Mouse (Mus musculus) midbrain, embryonic 10.5 days (tissue): ENCODE data around the gene Patl2. TPM values are rescaled to one million over a fixed set of nuclear protein-coding genes. Genes with fewer than 3 reads are reported as not detected.
"Not testable (repeated sequence)": the region's sequence is repeated elsewhere in the genome, so short reads cannot be mapped to it uniquely, and the experiment has no call there.

Experiments
- DNase-seq: peaks from one replicate; pipeline ENCODE4 v3.0.0-alpha.2; 2017; ENCODE audit warnings: low spot score
- H3K27ac ChIP-seq: fragments of 300-500 bp; sonication (generic); replicated peaks from 2 replicates; pipeline ENCODE4 v1.5.1; 2016; ENCODE audit warnings: mild to moderate bottlenecking
- H3K27me3 ChIP-seq: fragments of 300-500 bp; sonication (generic); 2 replicates; pipeline ENCODE4 v1.6.1; 2016; ENCODE audit warnings: low read depth, mild to moderate bottlenecking; ENCODE audit not compliant: poor library complexity, severe bottlenecking
- H3K36me3 ChIP-seq: fragments of 300-500 bp; sonication (generic); 2 replicates; pipeline ENCODE4 v1.6.1; 2016; ENCODE audit warnings: mild to moderate bottlenecking, moderate library complexity
- H3K4me1 ChIP-seq: fragments of 300-500 bp; sonication (generic); 2 replicates; pipeline ENCODE4 v1.6.1; 2016
- H3K4me3 ChIP-seq: fragments of 300-500 bp; sonication (generic); 2 replicates; pipeline ENCODE4 v1.5.1; 2016; ENCODE audit warnings: mild to moderate bottlenecking, moderate library complexity
- H3K9me3 ChIP-seq: fragments of 300-500 bp; sonication (generic); replicated peaks from 2 replicates; pipeline ENCODE4 v1.6.1; 2016; ENCODE audit warnings: mild to moderate bottlenecking
- WGBS: fragments of 180-500 bp; shearing (Covaris S2); methylation state at CpG from one replicate; pipeline ENCODE4 v1.1.7; 2016; 5-methylcytosine and 5-hydroxymethylcytosine counted together
- polyA plus RNA-seq: library from polyadenylated mRNA; unstranded; fragments of >200 nt; fragmentation: Nextera tagmentation; extraction: Ambion mirVana; gene quantifications from 2 replicates; pipeline ENCODE4 v1.2.1, GENCODE M21; 2016

Gene Patl2
- polyA plus RNA-seq, 1 experiment from 2014 or later = not detected

GRCm38 (mm10) chr2:122126765-122127347, 59.1 kb downstream of the Patl2 start:
- Histone ChIP-seq H3K27ac (no peak overlapping the region), H3K9me3 (no peaks in the 10 kb centered on the region), H3K36me3 (no peaks in the 10 kb centered on the region), H3K27me3 (no peaks in the 10 kb centered on the region), H3K4me1 (peaks cover 19% of the 10 kb centered on the region), H3K4me3 (no peak overlapping the region)
- DNase-seq = no peak
- 55% methylated on average over 5 of the region's 5 CpGs for WGBS

GRCm38 (mm10) chr2:122125680-122126572, 60.1 kb downstream of the Patl2 start:
- no peaks in the 10 kb centered on the region for H3K9me3 ChIP-seq
- WGBS = 52% methylated on average over 12 of the region's 12 CpGs
- H3K4me3 ChIP-seq = no peak overlapping the region
- DNase-seq = no peak
- no peaks in the 10 kb centered on the region for H3K27me3 ChIP-seq
- H3K27ac ChIP-seq = 0 out of 2 replicates have a peak overlapping the region, but pooled peaks have one; percentile 17
- peaks cover 19% of the 10 kb centered on the region for H3K4me1 ChIP-seq
- no peaks in the 10 kb centered on the region for H3K36me3 ChIP-seq

- peaks cover 15% of the 10 kb centered on the region for H3K36me3 ChIP-seq
- H3K9me3 ChIP-seq = no peaks in the 10 kb centered on the region
- peak within 1 kb of the TSS; percentile 98 for H3K27ac ChIP-seq
- H3K27me3 ChIP-seq = no peaks in the 10 kb centered on the region
- peak within 1 kb of the TSS; percentile 76 for H3K4me3 ChIP-seq
- peak; percentile 99 for DNase-seq
- WGBS = under 1% methylated on average over 47 of the region's 47 CpGs
- peaks cover 17% of the 10 kb centered on the region for H3K4me1 ChIP-seq
Observed at GRCm38 (mm10) chr2:122117961-122118958, 67.7 kb downstream of the Patl2 start, which contains the start of gene Spg11. Gene Spg11 (minus strand): TSS chr2:122118386.

GRCm38 (mm10) chr2:122116888-122117287, 69.1 kb downstream of the Patl2 start:
- peak overlapping the region; percentile 76 for H3K4me3 ChIP-seq
- WGBS = 89% methylated on average over 2 of the region's 2 CpGs

DNA sequence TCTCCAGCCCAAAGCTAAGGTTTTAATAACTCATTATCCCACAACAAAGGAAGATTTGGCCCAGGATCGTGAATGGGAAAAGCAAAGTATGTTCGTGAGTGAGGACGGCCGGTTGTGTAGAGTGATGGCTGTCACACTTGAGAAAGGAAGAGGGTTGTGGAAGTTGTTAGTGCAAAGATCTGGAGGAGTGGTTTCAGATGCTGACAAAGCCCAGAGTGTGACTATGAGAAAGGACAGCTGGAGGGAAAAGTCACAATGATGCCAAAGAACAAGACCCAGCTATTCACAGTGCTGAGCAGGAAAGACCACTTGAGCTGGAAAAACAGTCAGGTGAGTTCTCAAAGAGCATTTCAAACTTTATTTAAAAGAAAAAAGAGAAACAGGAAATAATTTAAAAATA, 76.3 kb downstream of the Patl2 start:
- Histone ChIP-seq H3K4me1 (no peaks in the 10 kb centered on the region), H3K36me3 (peaks cover 80% of the 10 kb centered on the region), H3K27me3 (no peaks in the 10 kb centered on the region), H3K4me3 (no peak overlapping the region), H3K27ac (no peak overlapping the region), H3K9me3 (no peaks in the 10 kb centered on the region)
- no peak for DNase-seq
- 93% methylated on average over 4 of the region's 4 CpGs for WGBS

More at GRCm38 (mm10) chr2:122116888-122117287, 69.1 kb downstream of the Patl2 start:
- no peaks in the 10 kb centered on the region for H3K9me3 ChIP-seq
- H3K36me3 ChIP-seq = peaks cover 23% of the 10 kb centered on the region
- H3K27ac ChIP-seq = no peak overlapping the region
- no peak for DNase-seq
- peaks cover 17% of the 10 kb centered on the region for H3K4me1 ChIP-seq
- no peaks in the 10 kb centered on the region for H3K27me3 ChIP-seq

GRCm38 (mm10) chr2:122108101-122108500, 77.9 kb downstream of the Patl2 start:
- Histone ChIP-seq H3K27me3 (no peaks in the 10 kb centered on the region), H3K4me1 (no peaks in the 10 kb centered on the region), H3K9me3 (no peaks in the 10 kb centered on the region), H3K4me3 (no peak overlapping the region), H3K27ac (no peak overlapping the region), H3K36me3 (peaks cover 74% of the 10 kb centered on the region)
- no peak for DNase-seq
- WGBS = 86% methylated on average over 14 of the region's 14 CpGs

GRCm38 (mm10) chr2:122102070-122102469, 83.9 kb downstream of the Patl2 start:
- no peaks in the 10 kb centered on the region for H3K9me3 ChIP-seq
- no peaks in the 10 kb centered on the region for H3K27me3 ChIP-seq
- no peak overlapping the region for H3K27ac ChIP-seq
- DNase-seq = no peak
- no peaks in the 10 kb centered on the region for H3K4me1 ChIP-seq
- H3K36me3 ChIP-seq = peaks cover 90% of the 10 kb centered on the region
- H3K4me3 ChIP-seq = no peak overlapping the region

GRCm38 (mm10) chr2:122097686-122098085, 88.3 kb downstream of the Patl2 start:
- not testable (repeated sequence) for H3K27me3 ChIP-seq, H3K9me3 ChIP-seq, H3K4me1 ChIP-seq, DNase-seq, H3K4me3 ChIP-seq, H3K27ac ChIP-seq
- WGBS = 86% methylated on average over 5 of the region's 5 CpGs
- peaks cover 99% of the 10 kb centered on the region for H3K36me3 ChIP-seq

DNA sequence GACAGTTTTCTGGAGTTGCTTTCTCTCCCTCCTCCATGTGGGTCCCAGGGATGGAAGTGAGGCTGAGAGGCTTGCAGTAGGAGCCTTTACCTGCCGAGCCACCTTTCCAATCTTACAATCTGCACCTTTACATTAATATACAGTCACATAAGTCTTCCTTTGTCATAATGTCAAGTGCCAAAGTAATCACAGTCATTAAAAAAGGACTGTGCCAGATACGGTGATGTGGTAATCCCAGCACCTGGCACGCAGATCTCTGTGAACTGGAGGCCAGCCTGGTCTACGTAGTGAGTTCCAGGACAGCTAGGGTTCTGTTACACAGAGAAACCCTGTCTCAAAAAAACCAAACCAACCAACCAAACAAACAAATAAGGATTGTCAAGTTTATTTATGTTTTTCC, 92.1 kb downstream of the Patl2 start:
- Histone ChIP-seq H3K27ac (no peak overlapping the region), H3K4me1 (no peaks in the 10 kb centered on the region), H3K4me3 (no peak overlapping the region), H3K9me3 (no peaks in the 10 kb centered on the region), H3K36me3 (peaks cover 93% of the 10 kb centered on the region), H3K27me3 (no peaks in the 10 kb centered on the region)
- no peak for DNase-seq
- 95% methylated on average over 4 of the region's 4 CpGs for WGBS

DNA sequence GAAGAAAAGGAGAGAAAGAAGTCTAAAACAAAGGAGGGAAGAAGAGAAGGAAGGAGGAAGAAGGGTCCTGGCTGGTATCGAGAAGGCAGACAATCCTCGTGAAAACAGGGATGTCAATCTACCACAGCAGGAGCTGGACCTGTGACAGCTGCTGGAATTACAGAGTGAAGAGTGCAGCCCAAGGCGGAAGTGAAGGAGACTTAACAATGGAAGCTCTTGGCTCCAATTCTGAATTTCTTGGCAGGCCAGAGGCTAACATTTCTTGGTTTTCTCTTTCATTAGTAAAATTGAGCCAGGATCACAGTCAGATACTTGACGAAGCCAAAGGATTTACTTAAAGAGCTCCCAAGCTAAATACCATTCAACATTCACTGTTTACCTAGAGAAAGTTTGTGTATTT, 99.5 kb downstream of the Patl2 start:
- no peak for DNase-seq
- no peaks in the 10 kb centered on the region for H3K27me3 ChIP-seq
- no peaks in the 10 kb centered on the region for H3K9me3 ChIP-seq
- 86% methylated on average over 4 of the region's 4 CpGs for WGBS
- H3K36me3 ChIP-seq = peaks cover 91% of the 10 kb centered on the region
- no peak overlapping the region for H3K4me3 ChIP-seq
- no peaks in the 10 kb centered on the region for H3K4me1 ChIP-seq
- no peak overlapping the region for H3K27ac ChIP-seq

GRCm38 (mm10) chr2:122081728-122082456, 104.1 kb downstream of the Patl2 start:
- no peak overlapping the region for H3K27ac ChIP-seq
- WGBS = 80% methylated on average over 7 of the region's 7 CpGs
- no peaks in the 10 kb centered on the region for H3K4me1 ChIP-seq
- H3K27me3 ChIP-seq = no peaks in the 10 kb centered on the region
- H3K36me3 ChIP-seq = peaks cover 91% of the 10 kb centered on the region
- no peak overlapping the region for H3K4me3 ChIP-seq
- H3K9me3 ChIP-seq = no peaks in the 10 kb centered on the region; the same call in 1 of the 2 replicates
- no peak for DNase-seq
